Mouse (Mus musculus) spleen, postnatal 36 days (tissue): ENCODE measurements around the gene Zfp663.

Source experiments
- DNase-seq, 2 experiments: peaks; one replicate each; pipeline ENCODE4 v3.0.0; 2022; ENCODE audit warnings: low spot score in 2 of 2, mixed read lengths in 1 of 2

Gene Zfp663

GRCm38 (mm10) chr2:165368496-165368895, at the start of gene Zfp663:
Gene Zfp663 (minus strand): TSS chr2:165368729.
- DNase-seq, result no peak

GRCm38 (mm10) chr2:165417291-165417690, 48.8 kb upstream of the Zfp663 start:
- DNase-seq, result no peak

- no peak for DNase-seq
These were observed 47.3 kb upstream of the Zfp663 start for GRCm38 (mm10) chr2:165415795-165416194.

GRCm38 (mm10) chr2:165415141-165415721, 46.7 kb upstream of the Zfp663 start:
- DNase-seq, result no peak

GRCm38 (mm10) chr2:165414321-165414720, 45.8 kb upstream of the Zfp663 start:
- DNase-seq, result no peak

GRCm38 (mm10) chr2:165413884-165414283, 45.4 kb upstream of the Zfp663 start:
- no peak for DNase-seq

- DNase-seq, result peak; percentile 38
These were observed 39.3 kb upstream of the Zfp663 start for GRCm38 (mm10) chr2:165407700-165408301.

GRCm38 (mm10) chr2:165405351-165405750, 36.8 kb upstream of the Zfp663 start:
- DNase-seq, result no peak

- DNase-seq, result peak in 1 of 2 experiments; percentile 20
These were observed 36.4 kb upstream of the Zfp663 start for GRCm38 (mm10) chr2:165404951-165405350.

- no peak for DNase-seq
These were observed 29.7 kb upstream of the Zfp663 start for GRCm38 (mm10) chr2:165398164-165398785.

- no peak for DNase-seq
These were observed 29.1 kb upstream of the Zfp663 start for GRCm38 (mm10) chr2:165397502-165398163.

GRCm38 (mm10) chr2:165396831-165397501, 28.4 kb upstream of the Zfp663 start:
- no peak for DNase-seq

GRCm38 (mm10) chr2:165392156-165392555, 23.6 kb upstream of the Zfp663 start:
- no peak for DNase-seq

GRCm38 (mm10) chr2:165391561-165391960, 23.0 kb upstream of the Zfp663 start:
- DNase-seq, result peak in 1 of 2 experiments; percentile 17

- no peak for DNase-seq
These were observed 20.9 kb upstream of the Zfp663 start for GRCm38 (mm10) chr2:165389299-165389952.

- peak; percentile 29 to 38 for DNase-seq
These were observed 19.4 kb upstream of the Zfp663 start, which contains the start of gene Zfp334 for GRCm38 (mm10) chr2:165387844-165388495. Gene Zfp334 (minus strand): TSS chr2:165388259.

- no peak for DNase-seq
These were observed 18.8 kb upstream of the Zfp663 start for GRCm38 (mm10) chr2:165387370-165387769.

GRCm38 (mm10) chr2:165380050-165380449, 11.5 kb upstream of the Zfp663 start:
- DNase-seq, result no peak

- no peak for DNase-seq
These were observed 7.5 kb upstream of the Zfp663 start for GRCm38 (mm10) chr2:165376001-165376400.

- no peak for DNase-seq
These were observed 6.9 kb upstream of the Zfp663 start for GRCm38 (mm10) chr2:165375478-165375877.

GRCm38 (mm10) chr2:165371066-165371465, 2.5 kb upstream of the Zfp663 start:
- no peak for DNase-seq
